Mouse (Mus musculus) olfactory bulb, adult 2 months (tissue): Measurements from ENCODE around the gene Ube4a. TPM values are rescaled to one million over a fixed set of nuclear protein-coding genes. Genes with fewer than 3 reads are reported as not detected.
"Not testable (repeated sequence)": the region's sequence is repeated elsewhere in the genome, so short reads cannot be mapped to it uniquely, and the experiment has no call there.

Experiments
- H3K27ac ChIP-seq: fragments of 200-500 bp; 2 replicates; pipeline ENCODE4 v1.5.1; 2012; ENCODE audit warnings: low read depth, low read length; ENCODE audit not compliant: insufficient read depth
- H3K4me1 ChIP-seq: fragments of 200-500 bp; 2 replicates; pipeline ENCODE4 v1.6.1; 2012; ENCODE audit warnings: low read length; ENCODE audit not compliant: control insufficient read depth, insufficient read depth
- H3K4me3 ChIP-seq: fragments of 200-500 bp; 2 replicates; pipeline ENCODE4 v1.5.1; 2012; ENCODE audit warnings: mild to moderate bottlenecking, low read depth, low read length, moderate library complexity; ENCODE audit not compliant: insufficient read depth
- CTCF ChIP-seq: fragments of 200-500 bp; IDR thresholded peaks from 2 replicates; pipeline ENCODE4 v1.5.1; 2012; ENCODE audit warnings: low read depth, mild to moderate bottlenecking, low read length, moderate library complexity; ENCODE audit not compliant: insufficient read depth
- POLR2A ChIP-seq: fragments of 200-500 bp; IDR thresholded peaks from 2 replicates; pipeline ENCODE4 v1.6.1; 2012; ENCODE audit warnings: mild to moderate bottlenecking, low read depth, low read length, moderate library complexity; ENCODE audit not compliant: insufficient read depth
- WGBS: fragments of 180-500 bp; shearing (Covaris S2); methylation state at CpG from one replicate; pipeline ENCODE4 v1.1.7; 2018; 5-methylcytosine and 5-hydroxymethylcytosine counted together
- polyA plus RNA-seq: library from polyadenylated mRNA; stranded (reverse); fragments of >200 nt; gene quantifications from 2 replicates; pipeline ENCODE4 v1.2.4, GENCODE M21; 2012; ENCODE audit warnings: low replicate concordance; ENCODE audit not compliant: missing spikeins, insufficient read depth, insufficient read length

The Ube4a gene
- polyA plus RNA-seq, 1 experiment = not detected

GRCm38 (mm10) chr9:44983001-44983400, 17.6 kb upstream of the Ube4a start:
- no peaks in the 10 kb centered on the region for H3K4me1 ChIP-seq
- 71% methylated on average over 2 of the region's 2 CpGs for WGBS
- no peak for TF ChIP-seq POLR2A
- no peak for TF ChIP-seq CTCF
- no peak overlapping the region for H3K27ac ChIP-seq
- no peak overlapping the region for H3K4me3 ChIP-seq

GRCm38 (mm10) chr9:44982531-44982930, 17.1 kb upstream of the Ube4a start:
- no peak for TF ChIP-seq POLR2A
- TF ChIP-seq CTCF = no peak
- WGBS = 85% methylated on average over 3 of the region's 3 CpGs
- Histone ChIP-seq H3K4me1 (no peaks in the 10 kb centered on the region), H3K27ac (no peak overlapping the region), H3K4me3 (no peak overlapping the region; the same call in 1 of the 2 replicates)

GRCm38 (mm10) chr9:44982081-44982480, 16.7 kb upstream of the Ube4a start:
- TF ChIP-seq POLR2A (no peak), CTCF (no peak)
- Histone ChIP-seq H3K4me1 (no peaks in the 10 kb centered on the region), H3K4me3 (no peak overlapping the region), H3K27ac (no peak overlapping the region)
- 86% methylated on average over 8 of the region's 8 CpGs for WGBS

GRCm38 (mm10) chr9:44981676-44982075, 16.3 kb upstream of the Ube4a start, which contains the start of gene Cd3d:
Gene Cd3d (plus strand): TSS chr9:44981786.
- Histone ChIP-seq H3K4me1 (no peaks in the 10 kb centered on the region), H3K27ac (no peak within 1 kb of the TSS), H3K4me3 (no peak within 1 kb of the TSS; the same call in 1 of the 2 replicates)
- WGBS = 78% methylated on average over 4 of the region's 4 CpGs
- TF ChIP-seq CTCF (no peak), POLR2A (no peak)

GRCm38 (mm10) chr9:44981104-44981503, 15.7 kb upstream of the Ube4a start:
- 87% methylated on average over 2 of the region's 2 CpGs for WGBS
- Histone ChIP-seq H3K27ac (no peak overlapping the region), H3K4me1 (no peaks in the 10 kb centered on the region), H3K4me3 (no peak overlapping the region)
- no peak for TF ChIP-seq CTCF
- TF ChIP-seq POLR2A = no peak

GRCm38 (mm10) chr9:44980242-44980641, 14.8 kb upstream of the Ube4a start, which contains the start of gene Cd3g:
Gene Cd3g (minus strand): TSS chr9:44980431.
- H3K4me3 ChIP-seq = no peak within 1 kb of the TSS
- 64% methylated on average over 3 of the region's 3 CpGs for WGBS
- H3K4me1 ChIP-seq = no peaks in the 10 kb centered on the region
- H3K27ac ChIP-seq = no peak within 1 kb of the TSS
- TF ChIP-seq CTCF (no peak), POLR2A (no peak)

- TF ChIP-seq POLR2A (no peak), CTCF (no peak)
- Histone ChIP-seq H3K4me1 (no peaks in the 10 kb centered on the region), H3K4me3 (no peak overlapping the region), H3K27ac (no peak overlapping the region)
- 72% methylated on average over 7 of the region's 7 CpGs for WGBS
Observed at GRCm38 (mm10) chr9:44979806-44980205, 14.4 kb upstream of the Ube4a start.

- no peak overlapping the region for H3K27ac ChIP-seq
- H3K4me1 ChIP-seq = no peaks in the 10 kb centered on the region
- 77% methylated on average over 6 of the region's 6 CpGs for WGBS
- TF ChIP-seq CTCF (no peak), POLR2A (no peak)
- H3K4me3 ChIP-seq = no peak overlapping the region
Observed at GRCm38 (mm10) chr9:44977813-44978212, 12.4 kb upstream of the Ube4a start.

- Histone ChIP-seq H3K4me1 (no peaks in the 10 kb centered on the region), H3K4me3 (no peak overlapping the region), H3K27ac (no peak overlapping the region)
- TF ChIP-seq CTCF = no peak
- no peak for TF ChIP-seq POLR2A
- WGBS = 83% methylated on average over 1 of the region's 1 CpGs
Observed at GRCm38 (mm10) chr9:44969450-44969849, 4.0 kb upstream of the Ube4a start.

GRCm38 (mm10) chr9:44967763-44968162, 2.4 kb upstream of the Ube4a start:
- not testable (repeated sequence) for H3K4me3 ChIP-seq, H3K27ac ChIP-seq, H3K4me1 ChIP-seq
- 84% methylated on average over 5 of the region's 5 CpGs for WGBS
